Mouse (Mus musculus) megakaryocyte, embryonic 14.5 days (primary cell): Measurements from ENCODE around the gene Ust.

Source experiments
- FLI1 ChIP-seq: IDR thresholded peaks from 2 replicates; pipeline ENCODE4 v1.6.1; 2012; ENCODE audit warnings: low read length, inconsistent platforms, mixed read lengths
- GATA1 ChIP-seq: IDR thresholded peaks from 3 replicates; pipeline ENCODE4 v1.6.1; 2012; ENCODE audit warnings: mixed read lengths, low read length, inconsistent platforms, borderline replicate concordance

DNA sequence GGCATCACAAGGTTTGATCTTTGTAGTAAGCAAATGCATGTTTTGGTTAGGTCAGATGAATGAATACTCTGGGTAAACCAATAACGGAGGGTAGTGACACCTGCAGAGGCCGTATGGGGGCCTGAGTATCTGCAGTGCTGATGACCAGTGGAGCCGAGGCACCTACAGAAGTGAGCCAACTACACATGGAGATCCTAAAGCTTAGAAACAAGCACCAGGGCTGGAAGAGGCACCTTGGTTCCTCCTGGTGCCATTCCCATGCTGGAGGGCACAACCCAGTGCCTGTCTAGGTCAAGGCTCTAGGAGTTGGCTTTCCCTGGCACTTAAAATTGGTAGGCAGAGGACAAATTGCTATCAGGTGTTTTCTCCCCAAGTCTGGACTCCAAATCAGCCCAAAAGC lies 303.4 kb downstream of the Ust start:
- TF ChIP-seq GATA1: no peak
- no peak for TF ChIP-seq FLI1
